Mouse (Mus musculus) granulocyte monocyte progenitor cell, adult 5-6 weeks (primary cell): Measurements from ENCODE around the gene Fam172a. TPM values are rescaled to one million over a fixed set of nuclear protein-coding genes. Genes with fewer than 3 reads are reported as not detected.
A peak's percentile ranks its signal among the peaks of the same experiment; 100 is the strongest.

Experiments used
- ATAC-seq: replicated peaks from 2 replicates; pipeline ENCODE4 v1.8.0; 2016; ENCODE audit warnings: mild to moderate bottlenecking, moderate TSS enrichment, inconsistent platforms; ENCODE audit not compliant: poor library complexity, severe bottlenecking
- total RNA-seq, 2 experiments: library from RNA; stranded (forward) in 1 of 2; stranded (reverse) in 1 of 2; fragments of 200-712, 200-1000 nt in 1 of 2; fragments of >200 nt in 1 of 2; fragmentation: Nextera tagmentation in 1 of 2; gene quantifications; 2 replicates each; pipeline ENCODE4 v1.2.3; 2014 to 2017

Fam172a gene
- total RNA-seq, 2 experiments from 2014 or later: 23.7 to 42.7 TPM

GRCm38 (mm10) chr13:77957611-77958010 is 255.8 kb downstream of the Fam172a start:
- ATAC-seq: no peak

GRCm38 (mm10) chr13:77959493-77960272 is 257.9 kb downstream of the Fam172a start:
- ATAC-seq: no peak

GRCm38 (mm10) chr13:77976248-77976647 is 274.4 kb downstream of the Fam172a start:
- ATAC-seq: no peak

- no peak for ATAC-seq
Measured at GRCm38 (mm10) chr13:77977121-77977520, 275.3 kb downstream of the Fam172a start.

GRCm38 (mm10) chr13:77982105-77982851 is 280.4 kb downstream of the Fam172a start:
- peak; percentile 59; the same call in 1 of the 2 replicates for ATAC-seq

GRCm38 (mm10) chr13:77982852-77983202 is 281.0 kb downstream of the Fam172a start:
- no peak for ATAC-seq

GRCm38 (mm10) chr13:77991189-77991886 is 289.5 kb downstream of the Fam172a start:
- no peak for ATAC-seq

GRCm38 (mm10) chr13:78004649-78005048 is 302.8 kb downstream of the Fam172a start:
- no peak for ATAC-seq

- ATAC-seq: no peak
Measured at GRCm38 (mm10) chr13:78005344-78005743, 303.5 kb downstream of the Fam172a start.

- ATAC-seq: no peak
Measured at GRCm38 (mm10) chr13:78010176-78010575, 308.3 kb downstream of the Fam172a start.

- peak; percentile 37; the same call in 1 of the 2 replicates for ATAC-seq
Measured at GRCm38 (mm10) chr13:78024683-78025294, 323.0 kb downstream of the Fam172a start, which contains the start of gene Pou5f2. TSS of gene Pou5f2 (plus strand) at chr13:78024902.

- no peak for ATAC-seq
Measured at GRCm38 (mm10) chr13:78032821-78033220, 331.0 kb downstream of the Fam172a start.

GRCm38 (mm10) chr13:78037203-78037602 is 335.4 kb downstream of the Fam172a start:
- ATAC-seq: no peak

GRCm38 (mm10) chr13:78043203-78043602 is 341.4 kb downstream of the Fam172a start:
- no peak for ATAC-seq

GRCm38 (mm10) chr13:78045116-78045515 is 343.3 kb downstream of the Fam172a start:
- no peak for ATAC-seq

- ATAC-seq: no peak
Measured at GRCm38 (mm10) chr13:78087751-78088150, 385.9 kb downstream of the Fam172a start.

- no peak for ATAC-seq
Measured at GRCm38 (mm10) chr13:78090701-78091100, 388.9 kb downstream of the Fam172a start.

GRCm38 (mm10) chr13:78091949-78092348 is 390.1 kb downstream of the Fam172a start:
- no peak for ATAC-seq

GRCm38 (mm10) chr13:78094352-78094751 is 392.5 kb downstream of the Fam172a start:
- no peak for ATAC-seq
